Mouse (Mus musculus) spleen, adult 2 months (tissue): ENCODE measurements around the gene Emg1. TPM values are rescaled to one million over a fixed set of nuclear protein-coding genes. Genes with fewer than 3 reads are reported as not detected.
A peak's percentile ranks its signal among the peaks of the same experiment; 100 is the strongest.

Source experiments
- DNase-seq, 2 experiments: peaks; one replicate each; pipeline versions ENCODE4 v3.0.0 to v3.0.0-alpha.2; 2012 to 2021; ENCODE audit warnings: low spot score in 2 of 2, low read depth in 1 of 2
- H3K27ac ChIP-seq: fragments of 200-500 bp; 2 replicates; pipeline ENCODE4 v1.5.1; 2012; ENCODE audit warnings: low read length, inconsistent platforms; ENCODE audit not compliant: insufficient read depth
- H3K27me3 ChIP-seq: fragments of 200-500 bp; 2 replicates; pipeline ENCODE4 v1.6.1; 2012; ENCODE audit warnings: mild to moderate bottlenecking, moderate library complexity, low read length, inconsistent platforms; ENCODE audit not compliant: control insufficient read depth, insufficient read depth
- H3K36me3 ChIP-seq: fragments of 200-500 bp; 2 replicates; pipeline ENCODE4 v1.6.1; 2012; ENCODE audit warnings: mild to moderate bottlenecking, low read length, inconsistent platforms; ENCODE audit not compliant: control insufficient read depth, insufficient read depth
- H3K4me1 ChIP-seq: fragments of 200-500 bp; 2 replicates; pipeline ENCODE4 v1.6.1; 2011; ENCODE audit warnings: inconsistent platforms; ENCODE audit not compliant: control insufficient read depth, insufficient read depth, insufficient read length
- H3K4me3 ChIP-seq: fragments of 200-500 bp; 2 replicates; pipeline ENCODE4 v1.5.1; 2011; ENCODE audit warnings: mild to moderate bottlenecking, inconsistent platforms; ENCODE audit not compliant: insufficient read depth, insufficient read length; ENCODE audit errors: extremely low read depth
- CTCF ChIP-seq: fragments of 200-500 bp; IDR thresholded peaks from 2 replicates; pipeline ENCODE4 v1.5.1; 2011; ENCODE audit warnings: mild to moderate bottlenecking, inconsistent platforms; ENCODE audit not compliant: insufficient read depth, insufficient read length, insufficient replicate concordance; ENCODE audit errors: extremely low read depth
- POLR2A ChIP-seq: fragments of 200-500 bp; IDR thresholded peaks from 2 replicates; pipeline ENCODE4 v1.6.1; 2011; ENCODE audit warnings: low read depth, low read length, inconsistent platforms
- WGBS: fragments of 180-500 bp; shearing (Covaris S2); methylation state at CpG from one replicate; pipeline ENCODE4 v1.1.7; 2018; 5-methylcytosine and 5-hydroxymethylcytosine counted together
- polyA plus RNA-seq: library from polyadenylated mRNA; depleted of rRNA; stranded (reverse); fragments of >200 nt; gene quantifications from 2 replicates; pipeline ENCODE4 v1.2.3, GENCODE M21; 2012

Emg1 gene
- polyA plus RNA-seq, 1 experiment = 47.9 TPM

GRCm38 (mm10) chr6:124672100-124672499, 39.9 kb downstream of the Emg1 start:
- Histone ChIP-seq H3K27me3 (no peaks in the 10 kb centered on the region), H3K4me1 (no peaks in the 10 kb centered on the region), H3K27ac (no peak overlapping the region), H3K36me3 (peaks cover 1% of the 10 kb centered on the region; the same call in 1 of the 2 replicates), H3K4me3 (no peak overlapping the region)
- TF ChIP-seq CTCF (no peak), POLR2A (no peak)
- 69% methylated on average over 6 of the region's 6 CpGs for WGBS
- no peak for DNase-seq

- TF ChIP-seq POLR2A = no peak
- TF ChIP-seq CTCF = no peak
- no peaks in the 10 kb centered on the region for H3K4me1 ChIP-seq
- H3K36me3 ChIP-seq = peaks cover 1% of the 10 kb centered on the region; the same call in 1 of the 2 replicates
- no peak overlapping the region for H3K4me3 ChIP-seq
- H3K27me3 ChIP-seq = no peaks in the 10 kb centered on the region
- no peak overlapping the region for H3K27ac ChIP-seq
- 94% methylated on average over 7 of the region's 7 CpGs for WGBS
- DNase-seq = no peak
Measured at GRCm38 (mm10) chr6:124670281-124670900, 41.6 kb downstream of the Emg1 start.

GRCm38 (mm10) chr6:124669234-124669859, 42.6 kb downstream of the Emg1 start:
- H3K36me3 ChIP-seq = no peaks in the 10 kb centered on the region
- 89% methylated on average over 11 of the region's 11 CpGs for WGBS

GRCm38 (mm10) chr6:124665011-124665410, 47.0 kb downstream of the Emg1 start:
- DNase-seq = no peak
- Histone ChIP-seq H3K27ac (no peak overlapping the region), H3K27me3 (no peaks in the 10 kb centered on the region), H3K4me3 (no peak overlapping the region), H3K4me1 (peaks cover 2% of the 10 kb centered on the region), H3K36me3 (no peaks in the 10 kb centered on the region)
- TF ChIP-seq POLR2A (no peak), CTCF (no peak)
- 86% methylated on average over 10 of the region's 10 CpGs for WGBS

More at GRCm38 (mm10) chr6:124669234-124669859, 42.6 kb downstream of the Emg1 start:
- no peaks in the 10 kb centered on the region for H3K27me3 ChIP-seq
- no peak for DNase-seq
- no peak overlapping the region for H3K27ac ChIP-seq
- no peaks in the 10 kb centered on the region for H3K4me1 ChIP-seq
- no peak for TF ChIP-seq CTCF
- no peak for TF ChIP-seq POLR2A
- H3K4me3 ChIP-seq = no peak overlapping the region

DNA sequence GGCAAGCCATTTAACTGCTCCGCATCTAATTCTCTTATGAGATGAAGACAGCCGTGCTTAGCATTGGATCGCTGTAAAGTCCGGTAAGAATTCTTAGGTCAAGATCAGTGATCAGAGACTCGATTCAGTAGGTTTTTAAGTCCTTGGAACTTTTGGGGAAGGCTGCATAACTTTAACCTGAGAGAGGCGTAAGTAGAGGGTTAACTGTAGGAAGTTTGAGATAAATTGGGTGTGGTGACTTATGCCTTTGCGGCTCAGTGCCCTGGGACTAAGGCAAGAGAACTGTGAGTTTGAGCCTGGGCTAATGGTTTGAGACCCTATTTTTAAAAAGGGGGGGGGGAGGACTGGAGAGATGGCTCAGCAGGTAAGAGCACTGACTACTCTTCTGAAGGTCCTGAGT, 47.7 kb downstream of the Emg1 start:
- Histone ChIP-seq H3K27me3 (no peaks in the 10 kb centered on the region), H3K4me3 (no peak overlapping the region), H3K27ac (no peak overlapping the region), H3K36me3 (no peaks in the 10 kb centered on the region), H3K4me1 (peaks cover 2% of the 10 kb centered on the region)
- WGBS = 80% methylated on average over 7 of the region's 7 CpGs
- DNase-seq = no peak
- TF ChIP-seq CTCF (no peak), POLR2A (no peak)

GRCm38 (mm10) chr6:124663424-124663795, 48.6 kb downstream of the Emg1 start:
- Histone ChIP-seq H3K27me3 (no peaks in the 10 kb centered on the region), H3K36me3 (no peaks in the 10 kb centered on the region), H3K4me3 (peak overlapping the region; percentile 94), H3K4me1 (peaks cover 2% of the 10 kb centered on the region), H3K27ac (peak overlapping the region; percentile 79)
- DNase-seq = no peak
- TF ChIP-seq POLR2A = no peak
- TF ChIP-seq CTCF = no peak
- 13% methylated on average over 13 of the region's 13 CpGs for WGBS
